Mouse (Mus musculus): ENCODE data around the gene Ino80.
"Not testable (repeated sequence)": the region's sequence is repeated elsewhere in the genome, so short reads cannot be mapped to it uniquely, and the experiment has no call there.

Gene Ino80

DNA sequence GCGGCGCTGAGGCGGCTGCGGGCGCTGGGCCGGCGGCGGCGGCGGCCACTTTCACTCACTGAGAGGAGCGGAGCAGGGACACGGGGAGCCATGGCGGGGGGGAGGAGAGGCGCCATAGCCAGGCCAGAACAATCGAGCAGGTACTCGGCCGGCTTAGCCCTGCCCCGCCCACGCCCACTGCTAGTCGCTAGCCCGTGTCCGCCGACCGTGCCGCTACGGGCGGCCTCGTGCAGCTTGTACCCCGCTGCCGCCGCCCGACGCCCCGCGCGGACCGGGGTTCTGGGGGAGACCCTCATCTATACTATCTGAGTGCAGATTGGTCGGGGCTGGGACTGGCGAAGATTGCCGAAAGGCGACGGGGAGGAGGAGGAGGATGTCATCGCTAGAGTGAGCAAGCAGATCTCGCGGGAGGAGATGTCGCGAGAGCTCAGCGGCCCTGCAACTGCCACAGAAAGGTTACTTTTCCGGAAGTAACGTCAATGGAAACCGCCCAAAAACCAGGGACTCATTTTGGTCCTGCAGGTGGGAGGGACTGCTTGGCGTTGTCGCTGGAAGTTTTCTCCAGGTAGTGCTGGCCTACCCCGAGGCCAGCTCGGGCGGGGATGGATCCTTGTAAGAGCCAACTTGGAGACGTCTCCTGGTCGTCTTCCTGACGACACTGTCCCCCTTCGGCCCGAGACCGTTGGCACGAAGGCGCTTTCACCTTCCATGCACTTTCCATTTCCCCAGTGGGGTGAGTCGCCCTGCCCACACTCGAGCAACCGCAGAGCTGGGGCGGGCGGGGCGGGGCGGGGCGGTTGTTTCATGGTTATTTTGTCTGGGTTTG, at the start of gene Ino80:
Ino80 (minus strand) TSS at position 117 of the 826 bp plus-strand sequence.
- DNase-seq = peak; percentile 99

GRCm38 (mm10) chr2:119525422-119525821, 47.9 kb upstream of the Ino80 start:
- no peak for DNase-seq

DNA sequence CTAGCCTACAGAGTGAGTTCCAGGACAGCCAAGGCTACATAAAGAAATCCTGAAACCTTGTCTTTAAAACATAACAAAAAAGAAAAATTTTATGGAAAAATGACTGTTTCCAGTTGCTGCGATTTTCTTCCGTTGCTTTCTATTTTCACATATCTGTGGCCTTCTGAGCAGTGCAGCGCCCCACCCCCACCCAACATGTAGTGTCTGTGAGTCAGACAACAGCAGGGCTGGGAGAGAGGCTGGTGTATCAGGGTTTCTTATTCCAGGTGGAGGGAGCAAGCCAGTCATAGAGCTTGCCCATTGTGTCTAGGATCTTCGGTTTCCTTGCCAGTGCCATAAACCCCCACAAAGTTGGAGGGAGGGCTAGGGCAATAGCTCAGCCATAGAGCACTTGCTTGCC, 46.3 kb upstream of the Ino80 start:
- no peak for DNase-seq

DNA sequence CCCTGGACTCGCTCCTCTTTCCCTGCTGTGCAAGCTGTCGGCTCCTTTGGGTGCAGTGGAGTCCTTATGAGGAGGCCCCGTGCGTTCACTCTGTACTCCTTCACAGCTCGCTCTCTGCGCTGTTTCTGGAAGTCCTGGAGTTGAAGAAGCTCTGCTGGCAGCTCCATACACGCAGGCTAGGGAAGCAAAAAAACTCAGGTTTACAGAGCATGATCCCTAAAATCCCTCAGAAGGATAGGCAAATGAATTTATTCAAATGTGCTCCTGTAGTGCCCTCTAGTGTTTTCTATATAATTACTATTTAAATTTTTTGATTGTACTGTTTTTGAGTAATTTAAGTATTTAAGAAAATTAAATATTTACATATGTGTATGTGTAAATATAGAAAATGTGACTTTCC, 43.1 kb upstream of the Ino80 start:
- DNase-seq = peak; percentile 15

DNA sequence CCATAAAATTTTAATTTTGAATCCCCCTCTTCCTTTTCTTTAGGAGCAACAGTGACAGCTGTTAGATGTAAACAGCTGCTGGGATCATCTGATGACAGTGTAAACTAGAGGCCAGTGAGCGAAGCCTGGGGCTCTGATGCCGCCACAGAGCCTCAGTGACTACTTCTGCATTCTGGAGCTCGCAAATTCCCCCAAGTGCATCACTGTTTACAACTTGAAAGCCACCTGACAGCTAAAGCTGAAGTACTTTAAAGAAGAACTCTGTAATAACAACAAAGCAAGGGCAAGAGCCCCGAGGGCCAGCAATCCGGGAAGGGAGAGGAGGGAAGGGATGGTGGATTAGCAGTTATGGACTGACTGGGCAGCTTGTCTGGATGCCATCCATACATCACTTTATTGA, 39.3 kb upstream of the Ino80 start:
- DNase-seq = no peak

DNA sequence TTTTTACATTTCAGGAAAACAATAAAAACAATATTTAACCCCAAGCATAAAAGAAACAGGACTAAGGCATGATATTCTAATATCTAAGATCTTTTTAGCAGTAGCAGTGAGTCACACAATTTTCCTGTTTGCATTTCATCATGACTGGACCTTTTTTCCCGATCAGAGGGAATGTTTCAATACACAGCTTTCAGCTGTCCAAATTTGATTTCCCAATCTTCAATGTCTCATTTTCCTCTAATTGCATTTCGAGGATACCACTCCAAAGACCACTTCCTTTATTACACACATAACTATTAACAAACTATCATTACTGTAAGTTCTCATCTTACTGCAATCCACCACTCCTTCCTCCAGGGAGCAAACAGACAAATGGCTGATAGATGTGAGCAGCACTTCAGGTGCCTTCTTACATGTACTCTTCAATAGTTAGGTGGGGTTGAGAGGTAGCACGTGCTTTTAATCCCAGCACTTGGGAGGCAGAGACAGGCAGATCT, 36.6 kb upstream of the Ino80 start:
- DNase-seq = no peak

DNA sequence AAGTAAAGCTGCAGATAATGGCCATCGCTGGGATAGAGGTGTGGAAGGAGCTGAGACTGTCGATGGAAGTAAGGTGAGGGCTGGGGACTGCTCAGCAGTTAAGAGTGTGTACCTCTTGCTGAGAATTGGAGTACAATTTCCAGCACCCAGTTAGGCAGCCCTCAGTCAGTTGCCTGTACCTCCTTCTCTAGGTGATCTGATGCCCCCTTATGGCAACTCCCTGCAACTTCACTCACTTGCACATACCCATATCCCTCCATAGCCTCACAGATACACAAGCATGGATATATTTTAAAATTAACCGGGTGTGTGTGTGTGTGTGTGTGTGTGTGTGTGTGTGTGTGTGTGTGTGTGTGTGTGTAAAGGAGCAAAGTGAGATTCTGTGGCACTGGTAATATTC, 34.8 kb upstream of the Ino80 start:
- DNase-seq = peak; percentile 28

DNA sequence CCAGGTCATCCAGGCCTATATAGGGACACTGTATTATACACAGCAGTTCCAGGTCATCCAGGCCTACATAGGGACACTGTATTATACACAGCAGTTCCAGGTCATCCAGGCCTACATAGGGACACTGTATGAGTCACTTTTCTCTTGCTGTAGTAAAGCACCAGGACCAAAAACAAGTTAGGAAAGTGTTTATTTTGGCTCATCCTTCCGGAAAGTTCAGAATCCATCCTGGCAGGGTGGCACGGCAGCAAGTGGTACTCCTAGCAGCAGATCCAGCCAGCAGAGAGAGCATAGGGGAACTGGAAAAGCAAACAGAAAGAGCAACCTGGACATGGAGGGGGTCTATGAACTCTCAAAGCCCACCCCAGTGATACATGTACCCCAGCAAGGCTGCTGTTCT, 33.4 kb upstream of the Ino80 start:
- DNase-seq = peak; percentile 14

DNA sequence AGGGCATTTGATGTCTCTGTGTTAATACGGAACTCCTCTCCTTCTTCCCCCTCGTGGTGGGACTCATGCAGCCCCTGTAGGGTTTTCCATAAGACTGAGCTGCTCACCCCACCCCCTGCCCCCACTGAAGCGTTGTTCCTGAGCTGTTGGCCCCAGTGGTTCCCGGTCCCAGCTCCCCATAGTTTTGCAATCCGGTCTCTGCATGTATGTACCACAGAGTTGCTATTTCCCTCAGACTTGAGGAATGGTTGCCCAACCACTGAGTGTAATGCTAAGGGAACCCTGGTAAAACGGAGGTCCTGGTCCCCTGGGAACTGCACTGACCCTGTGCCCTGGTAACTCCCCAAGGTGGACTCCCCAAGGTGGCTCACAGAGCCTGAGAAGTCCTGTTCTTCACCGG, 31.0 kb upstream of the Ino80 start:
- not testable (repeated sequence) for DNase-seq

GRCm38 (mm10) chr2:119507108-119507507, 29.6 kb upstream of the Ino80 start:
- DNase-seq = peak; percentile 28

DNA sequence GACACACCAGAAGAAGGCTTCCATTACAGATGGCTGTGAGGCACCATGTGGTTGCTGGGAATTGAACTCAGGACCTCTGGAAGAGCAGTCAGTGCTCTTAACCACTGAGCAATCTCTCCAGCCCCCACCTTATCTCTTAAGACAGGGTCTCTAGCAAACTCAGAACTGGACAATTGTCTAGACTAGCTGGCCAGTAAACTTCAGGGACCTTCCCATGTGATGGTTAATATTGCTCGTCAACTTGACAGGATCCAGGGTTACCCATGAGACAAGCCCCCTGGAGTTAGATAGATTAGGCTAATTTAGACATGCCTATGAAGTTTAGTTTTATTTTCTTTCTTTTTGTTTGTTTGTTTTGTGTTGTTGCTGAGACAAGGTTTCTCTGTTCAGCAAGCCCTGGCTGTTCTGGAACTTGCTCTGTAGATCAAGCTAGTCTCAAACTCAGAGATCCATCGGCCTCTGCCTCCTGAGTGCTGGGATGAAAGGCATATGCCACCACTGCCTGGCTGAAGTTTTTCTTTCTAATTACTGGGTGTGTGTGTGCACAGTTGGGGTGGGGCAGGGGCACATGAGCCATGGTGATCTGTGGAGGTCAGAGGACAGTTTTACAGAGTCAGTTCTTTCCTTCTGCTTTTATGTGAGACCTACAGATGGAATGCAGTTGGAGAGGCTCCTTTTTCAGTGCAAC, 23.6 kb upstream of the Ino80 start:
- no peak for DNase-seq

DNA sequence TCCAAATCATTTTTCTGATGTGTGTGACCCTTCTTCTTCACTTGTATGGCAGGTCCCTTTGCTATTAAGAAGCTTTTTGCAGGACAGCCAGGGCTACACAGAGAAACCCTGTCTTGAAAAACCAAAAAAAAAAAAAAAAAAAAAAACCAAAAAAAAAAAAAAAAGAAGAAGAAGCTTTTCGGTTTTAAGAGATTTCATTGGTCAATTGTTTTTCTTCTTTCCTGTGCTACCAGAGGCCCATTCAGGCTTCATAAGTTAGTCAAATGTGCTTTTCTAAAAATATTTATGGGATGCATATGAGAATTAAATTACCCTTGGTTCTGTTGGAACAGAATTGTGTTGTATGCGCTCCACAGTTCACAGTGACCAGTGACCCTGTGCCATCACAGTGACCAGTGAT, 21.4 kb upstream of the Ino80 start:
- DNase-seq = no peak

GRCm38 (mm10) chr2:119496082-119496481, 18.6 kb upstream of the Ino80 start:
- no peak for DNase-seq

- DNase-seq = no peak
Measured at GRCm38 (mm10) chr2:119491953-119492352, 14.5 kb upstream of the Ino80 start.

DNA sequence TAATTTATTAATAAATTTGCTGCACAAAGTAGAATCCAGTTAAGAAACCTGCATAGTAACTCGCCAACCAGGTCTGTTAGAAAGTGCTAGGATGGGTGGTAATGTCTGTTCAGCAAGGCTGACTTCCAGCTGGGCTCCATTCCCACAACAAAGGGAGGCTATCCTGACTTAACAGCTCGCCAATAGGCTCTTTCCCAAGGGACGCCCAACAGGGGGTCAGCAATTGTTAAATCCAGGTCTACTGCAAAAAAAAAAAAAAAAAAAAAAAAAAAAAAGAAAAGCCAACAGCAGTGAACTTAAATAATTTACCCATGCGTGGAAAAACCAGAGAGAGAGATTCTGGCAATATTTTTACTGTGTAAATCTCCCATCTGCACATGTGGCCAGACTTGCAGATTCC, 9.0 kb upstream of the Ino80 start:
- DNase-seq = no peak

DNA sequence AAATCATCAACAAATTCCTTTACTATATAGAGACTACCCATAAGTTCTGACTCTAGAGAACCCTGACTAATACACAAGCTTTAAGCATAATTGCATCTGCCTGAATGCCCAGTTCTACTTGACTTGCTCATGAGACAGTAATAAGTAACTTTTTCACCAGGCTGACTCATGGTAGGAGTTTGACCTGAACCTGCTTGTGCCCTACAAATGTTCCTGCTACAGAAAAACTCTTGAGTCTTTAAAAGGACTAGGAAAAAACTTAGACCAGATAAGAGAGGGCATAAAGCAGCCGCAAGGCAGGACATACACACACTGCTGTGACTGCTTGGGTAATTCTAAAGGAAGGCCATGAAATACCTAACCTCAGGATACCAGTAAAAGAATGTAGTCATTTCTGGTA, 4.8 kb upstream of the Ino80 start:
- DNase-seq = peak; percentile 86

DNA sequence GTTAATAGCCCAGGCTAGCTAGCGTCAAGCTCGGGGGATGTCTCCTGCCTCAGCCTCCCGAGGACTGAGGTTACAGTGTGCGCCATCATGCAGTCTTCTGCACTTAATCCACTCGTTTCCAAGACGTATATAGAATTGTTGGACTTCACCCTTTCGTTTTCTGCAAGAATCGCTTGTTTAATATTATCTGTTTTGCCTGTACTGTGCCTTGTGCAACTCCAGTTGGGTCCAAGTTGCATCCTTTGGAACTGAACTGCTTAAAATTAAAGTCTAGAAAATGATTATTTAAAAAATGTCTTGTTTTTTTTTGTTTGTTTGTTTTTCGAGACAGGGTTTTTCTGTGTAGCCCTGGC, 886 bp upstream of the Ino80 start:
- no peak for DNase-seq

- peak; percentile 77 for DNase-seq
Measured at GRCm38 (mm10) chr2:119476621-119477391, 681 bp downstream of the Ino80 start.

- DNase-seq = no peak
Measured at GRCm38 (mm10) chr2:119476166-119476565, 1.3 kb downstream of the Ino80 start.

DNA sequence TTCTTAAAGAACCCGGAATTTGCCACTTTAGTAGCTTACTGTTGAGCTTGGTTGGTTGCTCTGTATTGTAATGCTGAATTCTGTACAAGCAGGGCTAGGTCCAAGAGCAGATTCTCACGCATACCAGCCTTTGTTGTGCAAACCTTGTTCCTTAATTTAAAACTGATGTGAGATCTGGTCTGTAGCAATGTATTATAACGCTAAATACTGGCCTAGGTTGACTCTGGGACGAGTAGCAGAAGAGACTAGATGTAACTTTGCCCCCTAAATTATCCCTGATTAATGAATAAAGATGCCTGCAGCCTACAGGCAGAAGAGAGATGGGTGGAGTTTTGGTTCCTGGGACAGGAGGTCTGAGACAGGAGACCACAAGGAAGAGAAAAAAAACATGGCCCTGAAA, 13.5 kb downstream of the Ino80 start:
- peak; percentile 52 for DNase-seq

- no peak for DNase-seq
Measured at GRCm38 (mm10) chr2:119463114-119463775, 14.2 kb downstream of the Ino80 start.

GRCm38 (mm10) chr2:119461028-119461427, 16.5 kb downstream of the Ino80 start:
- DNase-seq = no peak

- DNase-seq = no peak
Measured at GRCm38 (mm10) chr2:119454558-119454957, 22.9 kb downstream of the Ino80 start.
